Mouse (Mus musculus) mesoderm, embryonic 11.5 days (tissue): ENCODE measurements around the gene Mcu.
A peak's percentile ranks its signal among the peaks of the same experiment; 100 is the strongest.

Experiments used
- DNase-seq: peaks from one replicate; pipeline ENCODE4 v3.0.0-alpha.2; 2012; ENCODE audit warnings: low read depth, low spot score

Gene Mcu

GRCm38 (mm10) chr10:59614141-59614540 is 2.4 kb downstream of the Mcu start:
- DNase-seq, result no peak

- DNase-seq, result no peak
Observed at GRCm38 (mm10) chr10:59613276-59613675, 3.2 kb downstream of the Mcu start.

- DNase-seq, result no peak
Observed at GRCm38 (mm10) chr10:59604879-59605464, 11.5 kb downstream of the Mcu start.

- peak; percentile 39 for DNase-seq
Observed at GRCm38 (mm10) chr10:59603843-59604242, 12.6 kb downstream of the Mcu start.

GRCm38 (mm10) chr10:59602891-59603290 is 13.6 kb downstream of the Mcu start:
- DNase-seq, result no peak

GRCm38 (mm10) chr10:59602043-59602442 is 14.4 kb downstream of the Mcu start:
- no peak for DNase-seq

- no peak for DNase-seq
Observed at GRCm38 (mm10) chr10:59600516-59600915, 16.0 kb downstream of the Mcu start.

GRCm38 (mm10) chr10:59593826-59594570 is 22.5 kb downstream of the Mcu start:
- DNase-seq, result no peak

GRCm38 (mm10) chr10:59590606-59591005 is 25.9 kb downstream of the Mcu start:
- no peak for DNase-seq

GRCm38 (mm10) chr10:59589856-59590255 is 26.6 kb downstream of the Mcu start:
- DNase-seq, result no peak

GRCm38 (mm10) chr10:59589420-59589819 is 27.1 kb downstream of the Mcu start:
- DNase-seq, result no peak

GRCm38 (mm10) chr10:59588135-59588534 is 28.4 kb downstream of the Mcu start:
- no peak for DNase-seq

- DNase-seq, result no peak
Observed at GRCm38 (mm10) chr10:59586821-59587220, 29.7 kb downstream of the Mcu start.

GRCm38 (mm10) chr10:59585621-59586020 is 30.9 kb downstream of the Mcu start:
- DNase-seq, result no peak

GRCm38 (mm10) chr10:59581826-59582543 is 34.5 kb downstream of the Mcu start:
- no peak for DNase-seq

GRCm38 (mm10) chr10:59580593-59581149 is 35.8 kb downstream of the Mcu start:
- no peak for DNase-seq

GRCm38 (mm10) chr10:59579645-59580044 is 36.8 kb downstream of the Mcu start:
- DNase-seq, result no peak

- peak; percentile 58 for DNase-seq
Observed at GRCm38 (mm10) chr10:59577871-59578801, 38.4 kb downstream of the Mcu start.

- no peak for DNase-seq
Observed at GRCm38 (mm10) chr10:59576305-59576704, 40.2 kb downstream of the Mcu start.

- no peak for DNase-seq
Observed at GRCm38 (mm10) chr10:59571964-59572363, 44.5 kb downstream of the Mcu start.

- no peak for DNase-seq
Observed at GRCm38 (mm10) chr10:59571273-59571672, 45.2 kb downstream of the Mcu start.
